Mouse (Mus musculus) stomach, embryonic 14.5 days (tissue): Measurements from ENCODE around the gene Lgals9. TPM values are rescaled to one million over a fixed set of nuclear protein-coding genes. Genes with fewer than 3 reads are reported as not detected.

ENCODE experiments used
- ATAC-seq: fragments of 200-750 bp; cut with Nextera tagmentation; 2 replicates; pipeline ENCODE4 v1.8.0; 2017; ENCODE audit warnings: low read depth, moderate TSS enrichment; ENCODE audit not compliant: insufficient number of reproducible peaks, insufficient read depth, low FRiP score
- H3K27ac ChIP-seq: fragments of 300-500 bp; sonication (generic); 2 replicates; pipeline ENCODE4 v1.5.1; 2014; ENCODE audit warnings: mild to moderate bottlenecking, low read length, moderate library complexity, mixed read lengths
- H3K27me3 ChIP-seq: fragments of 300-500 bp; sonication (generic); 2 replicates; pipeline ENCODE4 v1.6.1; 2014; ENCODE audit warnings: low read length, control low read depth, mixed read lengths; ENCODE audit not compliant: control insufficient read depth, insufficient read depth
- H3K36me3 ChIP-seq: fragments of 300-500 bp; sonication (generic); 2 replicates; pipeline ENCODE4 v1.6.1; 2014; ENCODE audit warnings: mild to moderate bottlenecking, control low read depth, low read length, moderate library complexity, mixed read lengths; ENCODE audit not compliant: control insufficient read depth, insufficient read depth
- H3K4me1 ChIP-seq: fragments of 300-500 bp; sonication (generic); 2 replicates; pipeline ENCODE4 v1.6.1; 2014; ENCODE audit warnings: low read length, control low read depth, mixed read lengths; ENCODE audit not compliant: control insufficient read depth, insufficient read depth
- H3K4me2 ChIP-seq: fragments of 300-500 bp; sonication (generic); replicated peaks from 2 replicates; pipeline ENCODE4 v1.6.1; 2014; ENCODE audit warnings: low read depth, low read length, control low read depth
- H3K4me3 ChIP-seq: fragments of 300-500 bp; sonication (generic); 2 replicates; pipeline ENCODE4 v1.5.1; 2014; ENCODE audit warnings: low read depth, low read length, control low read depth
- H3K9ac ChIP-seq: fragments of 300-500 bp; sonication (generic); replicated peaks from 2 replicates; pipeline ENCODE4 v1.6.1; 2014; ENCODE audit warnings: low read depth, mild to moderate bottlenecking, control low read depth, low read length, moderate library complexity, mixed read lengths
- H3K9me3 ChIP-seq: fragments of 300-500 bp; sonication (generic); 2 replicates; pipeline ENCODE4 v1.6.1; 2016; ENCODE audit warnings: low read depth, low read length, control low read depth; ENCODE audit not compliant: control insufficient read depth
- WGBS: fragments of 180-500 bp; shearing (Covaris S2); extraction: QIAGEN DNeasy Blood & Tissue Kit; methylation state at CpG from one replicate; pipeline ENCODE4 v1.1.7; 2014; 5-methylcytosine and 5-hydroxymethylcytosine counted together
- polyA plus RNA-seq: library from polyadenylated mRNA; unstranded; fragments of >200 nt; fragmentation: Nextera tagmentation; extraction: Ambion mirVana; gene quantifications from 2 replicates; pipeline ENCODE4 v1.2.1, GENCODE M21; 2014

Gene Lgals9
- 32.9 and 36.0 TPM in 2 replicates for polyA plus RNA-seq

GRCm38 (mm10) chr11:78984483-78985177, at the start of gene Lgals9:
Gene Lgals9, minus strand, starts transcription at chr11:78984946.
- 56% methylated on average over 10 of the region's 10 CpGs for WGBS
- ATAC-seq = peak; percentile 59; the same call in 1 of the 2 replicates
- no peak within 1 kb of the TSS for H3K9ac ChIP-seq
- 0 out of 2 replicates have a peak, but pooled peaks cover 5% of the 10 kb centered on the region for H3K4me1 ChIP-seq
- H3K9me3 ChIP-seq = no peaks in the 10 kb centered on the region
- H3K27ac ChIP-seq = no peak within 1 kb of the TSS
- no peaks in the 10 kb centered on the region for H3K36me3 ChIP-seq
- H3K4me3 ChIP-seq = no peak within 1 kb of the TSS; the same call in 1 of the 2 replicates
- H3K27me3 ChIP-seq = no peaks in the 10 kb centered on the region
- no peak within 1 kb of the TSS; the same call in 1 of the 2 replicates for H3K4me2 ChIP-seq

- Histone ChIP-seq H3K4me3 (no peak overlapping the region), H3K36me3 (peaks cover 3% of the 10 kb centered on the region; the same call in 1 of the 2 replicates), H3K27ac (no peak overlapping the region), H3K4me1 (no peaks in the 10 kb centered on the region), H3K27me3 (no peaks in the 10 kb centered on the region), H3K4me2 (no peak overlapping the region), H3K9ac (no peak overlapping the region), H3K9me3 (no peaks in the 10 kb centered on the region)
- no peak for ATAC-seq
- WGBS = 86% methylated on average over 11 of the region's 11 CpGs
Measured at GRCm38 (mm10) chr11:79033636-79034035, 48.9 kb upstream of the Lgals9 start.

GRCm38 (mm10) chr11:79033021-79033420, 48.3 kb upstream of the Lgals9 start:
- H3K4me1 ChIP-seq = no peaks in the 10 kb centered on the region
- H3K4me3 ChIP-seq = no peak overlapping the region
- no peak overlapping the region for H3K4me2 ChIP-seq
- no peak for ATAC-seq
- H3K9me3 ChIP-seq = no peaks in the 10 kb centered on the region
- H3K9ac ChIP-seq = no peak overlapping the region
- WGBS = 71% methylated on average over 12 of the region's 12 CpGs
- no peak overlapping the region for H3K27ac ChIP-seq
- H3K36me3 ChIP-seq = peaks cover 3% of the 10 kb centered on the region; the same call in 1 of the 2 replicates
- H3K27me3 ChIP-seq = no peaks in the 10 kb centered on the region

GRCm38 (mm10) chr11:79031452-79031746, 46.7 kb upstream of the Lgals9 start:
- Histone ChIP-seq H3K9me3 (no peaks in the 10 kb centered on the region), H3K27me3 (no peaks in the 10 kb centered on the region), H3K9ac (no peak overlapping the region), H3K36me3 (peaks cover 13% of the 10 kb centered on the region), H3K4me3 (no peak overlapping the region), H3K27ac (no peak overlapping the region), H3K4me1 (no peaks in the 10 kb centered on the region), H3K4me2 (no peak overlapping the region)
- no peak for ATAC-seq
- 70% methylated on average over 5 of the region's 5 CpGs for WGBS

GRCm38 (mm10) chr11:79030570-79031451, 46.1 kb upstream of the Lgals9 start:
- Histone ChIP-seq H3K27me3 (no peaks in the 10 kb centered on the region), H3K9me3 (no peaks in the 10 kb centered on the region), H3K36me3 (peaks cover 13% of the 10 kb centered on the region), H3K9ac (no peak overlapping the region), H3K4me1 (no peaks in the 10 kb centered on the region), H3K4me3 (no peak overlapping the region), H3K4me2 (no peak overlapping the region), H3K27ac (no peak overlapping the region)
- 37% methylated on average over 19 of the region's 19 CpGs for WGBS
- ATAC-seq = no peak; the same call in 1 of the 2 replicates

GRCm38 (mm10) chr11:79023751-79024150, 39.0 kb upstream of the Lgals9 start:
- Histone ChIP-seq H3K4me1 (no peaks in the 10 kb centered on the region), H3K4me2 (no peak overlapping the region), H3K4me3 (no peak overlapping the region), H3K27ac (peak overlapping the region; percentile 68; the same call in 1 of the 2 replicates), H3K9ac (no peak overlapping the region), H3K36me3 (peaks cover 26% of the 10 kb centered on the region), H3K27me3 (no peaks in the 10 kb centered on the region), H3K9me3 (no peaks in the 10 kb centered on the region)
- WGBS = 69% methylated on average over 6 of the region's 6 CpGs
- no peak for ATAC-seq

- H3K36me3 ChIP-seq = peaks cover 28% of the 10 kb centered on the region
- H3K4me3 ChIP-seq = no peak overlapping the region
- peak overlapping the region; percentile 68; the same call in 1 of the 2 replicates for H3K27ac ChIP-seq
- no peaks in the 10 kb centered on the region for H3K4me1 ChIP-seq
- ATAC-seq = peak; percentile 39; the same call in 1 of the 2 replicates
- WGBS = 31% methylated on average over 7 of the region's 7 CpGs
- no peaks in the 10 kb centered on the region for H3K27me3 ChIP-seq
- no peak overlapping the region for H3K9ac ChIP-seq
- H3K9me3 ChIP-seq = no peaks in the 10 kb centered on the region
- H3K4me2 ChIP-seq = no peak overlapping the region
Measured at GRCm38 (mm10) chr11:79023342-79023741, 38.6 kb upstream of the Lgals9 start.

GRCm38 (mm10) chr11:79022836-79023235, 38.1 kb upstream of the Lgals9 start:
- Histone ChIP-seq H3K27ac (peak overlapping the region; percentile 68), H3K4me2 (no peak overlapping the region), H3K9me3 (no peaks in the 10 kb centered on the region), H3K27me3 (no peaks in the 10 kb centered on the region), H3K4me1 (no peaks in the 10 kb centered on the region), H3K4me3 (no peak overlapping the region), H3K36me3 (peaks cover 30% of the 10 kb centered on the region), H3K9ac (no peak overlapping the region)
- 63% methylated on average over 4 of the region's 4 CpGs for WGBS
- no peak for ATAC-seq
